Mouse (Mus musculus) liver, embryonic 13.5 days (tissue): ENCODE measurements at regions not wholly inside any gene's neighbourhood (a gene's known extent, or its start where the extent isn't known, plus 50 kb on each side); places are given as distances from the start of the nearest gene placed in this dataset.
"Not testable (repeated sequence)": the region's sequence is repeated elsewhere in the genome, so short reads cannot be mapped to it uniquely, and the experiment has no call there.

Experiments used
- ATAC-seq: fragments of 200-750 bp; cut with Nextera tagmentation; 2 replicates; pipeline ENCODE4 v1.8.0; 2017; ENCODE audit warnings: low read depth, mild to moderate bottlenecking, moderate number of reproducible peaks, moderate library complexity
- DNase-seq: peaks from one replicate; pipeline ENCODE4 v3.0.0; 2022
- H3K27ac ChIP-seq: fragments of 300-500 bp; sonication (generic); 2 replicates; pipeline ENCODE4 v1.5.1; 2015; ENCODE audit warnings: moderate library complexity, mild to moderate bottlenecking, inconsistent platforms
- H3K27me3 ChIP-seq: fragments of 300-500 bp; sonication (generic); 2 replicates; pipeline ENCODE4 v1.6.1; 2015; ENCODE audit warnings: mild to moderate bottlenecking, inconsistent platforms
- H3K36me3 ChIP-seq: fragments of 300-500 bp; sonication (generic); 2 replicates; pipeline ENCODE4 v1.6.1; 2015; ENCODE audit warnings: mild to moderate bottlenecking, inconsistent platforms
- H3K4me1 ChIP-seq: fragments of 300-500 bp; sonication (generic); replicated peaks from 2 replicates; pipeline ENCODE4 v1.6.1; 2015; ENCODE audit warnings: inconsistent platforms
- H3K4me2 ChIP-seq: fragments of 300-500 bp; sonication (generic); 2 replicates; pipeline ENCODE4 v1.6.1; 2015; ENCODE audit warnings: inconsistent platforms, mild to moderate bottlenecking, moderate library complexity
- H3K4me3 ChIP-seq: fragments of 300-500 bp; sonication (generic); replicated peaks from 2 replicates; pipeline ENCODE4 v1.5.1; 2015; ENCODE audit warnings: mild to moderate bottlenecking, inconsistent platforms
- H3K9ac ChIP-seq: fragments of 300-500 bp; sonication (generic); 2 replicates; pipeline ENCODE4 v1.6.1; 2015; ENCODE audit warnings: mild to moderate bottlenecking, inconsistent platforms
- H3K9me3 ChIP-seq: fragments of 300-500 bp; sonication (generic); replicated peaks from 2 replicates; pipeline ENCODE4 v1.6.1; 2016; ENCODE audit warnings: inconsistent platforms
- WGBS: fragments of 180-500 bp; shearing (Covaris S2); methylation state at CpG from one replicate; pipeline ENCODE4 v1.1.7; 2015; ENCODE audit not compliant: insufficient replicate concordance; 5-methylcytosine and 5-hydroxymethylcytosine counted together

DNA sequence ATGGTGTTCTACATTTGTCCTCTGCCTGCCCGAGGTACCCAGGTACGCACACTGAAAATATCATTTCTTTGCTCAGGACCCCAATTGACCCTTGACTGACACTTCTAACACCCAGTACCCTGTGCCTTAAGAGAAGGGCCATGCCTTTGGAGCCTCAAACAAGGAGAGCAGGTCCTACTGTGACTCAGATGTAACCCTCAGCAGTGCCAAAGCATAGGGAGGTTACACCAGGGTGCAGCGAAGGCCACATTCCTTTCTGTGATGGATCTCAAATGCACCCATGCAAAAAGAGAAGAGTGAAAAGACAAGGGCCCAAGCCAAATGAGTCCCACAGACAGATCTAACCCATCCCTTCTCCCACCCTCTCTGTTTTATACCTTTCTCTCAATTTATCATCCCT lies 181.9 kb upstream of the Prok2 start:
- no peak overlapping the region for H3K4me3 ChIP-seq
- H3K36me3 ChIP-seq: no peaks in the 10 kb centered on the region
- H3K27me3 ChIP-seq: no peaks in the 10 kb centered on the region
- H3K4me1 ChIP-seq: 0 out of 2 replicates have a peak, but pooled peaks cover 5% of the 10 kb centered on the region
- DNase-seq: no peak
- WGBS: 66% methylated on average over 3 of the region's 3 CpGs
- H3K9ac ChIP-seq: no peak overlapping the region
- no peak overlapping the region for H3K4me2 ChIP-seq
- H3K9me3 ChIP-seq: no peaks in the 10 kb centered on the region
- no peak for ATAC-seq
- no peak overlapping the region for H3K27ac ChIP-seq

GRCm38 (mm10) chr6:99905194-99905593 lies 179.0 kb upstream of the Prok2 start:
- DNase-seq: no peak
- Histone ChIP-seq H3K36me3 (no peaks in the 10 kb centered on the region), H3K27ac (no peak overlapping the region), H3K27me3 (0 out of 2 replicates have a peak, but pooled peaks cover under 1% of the 10 kb centered on the region), H3K4me3 (no peak overlapping the region), H3K4me2 (no peak overlapping the region), H3K9ac (no peak overlapping the region), H3K9me3 (no peaks in the 10 kb centered on the region), H3K4me1 (0 out of 2 replicates have a peak, but pooled peaks cover 5% of the 10 kb centered on the region)
- no peak for ATAC-seq
- WGBS: 67% methylated on average over 5 of the region's 5 CpGs

DNA sequence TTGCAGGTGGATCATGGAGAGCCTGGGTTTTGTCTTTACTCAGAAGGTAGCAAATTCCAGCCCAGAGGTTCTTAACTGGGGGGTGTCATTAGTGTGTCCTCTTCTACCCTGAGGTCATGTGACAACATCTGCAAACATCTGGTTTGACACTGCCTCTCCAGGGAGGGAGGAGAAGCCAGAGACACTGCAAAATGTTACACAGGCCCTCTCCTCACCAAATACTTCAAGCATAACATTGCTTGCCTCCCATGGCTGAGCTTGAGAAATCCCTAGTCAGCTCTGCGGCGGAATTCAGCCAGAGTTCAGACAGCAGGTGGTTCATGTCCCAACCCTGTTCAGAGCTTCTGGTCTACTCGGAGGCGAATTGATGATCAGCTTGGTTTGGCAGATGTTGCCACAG lies 178.4 kb upstream of the Prok2 start:
- Histone ChIP-seq H3K9me3 (no peaks in the 10 kb centered on the region), H3K9ac (no peak overlapping the region), H3K4me2 (no peak overlapping the region), H3K27ac (no peak overlapping the region), H3K36me3 (no peaks in the 10 kb centered on the region), H3K4me1 (no peaks in the 10 kb centered on the region), H3K4me3 (no peak overlapping the region), H3K27me3 (0 out of 2 replicates have a peak, but pooled peaks cover 6% of the 10 kb centered on the region)
- DNase-seq (no peak), ATAC-seq (no peak)
- WGBS: 64% methylated on average over 4 of the region's 4 CpGs

- H3K9ac ChIP-seq, H3K9me3 ChIP-seq, H3K36me3 ChIP-seq, H3K27ac ChIP-seq, DNase-seq, ATAC-seq, H3K4me1 ChIP-seq, H3K4me3 ChIP-seq, H3K4me2 ChIP-seq, H3K27me3 ChIP-seq: not testable (repeated sequence)
Measured at GRCm38 (mm10) chr6:99904044-99904443, 177.9 kb upstream of the Prok2 start.

DNA sequence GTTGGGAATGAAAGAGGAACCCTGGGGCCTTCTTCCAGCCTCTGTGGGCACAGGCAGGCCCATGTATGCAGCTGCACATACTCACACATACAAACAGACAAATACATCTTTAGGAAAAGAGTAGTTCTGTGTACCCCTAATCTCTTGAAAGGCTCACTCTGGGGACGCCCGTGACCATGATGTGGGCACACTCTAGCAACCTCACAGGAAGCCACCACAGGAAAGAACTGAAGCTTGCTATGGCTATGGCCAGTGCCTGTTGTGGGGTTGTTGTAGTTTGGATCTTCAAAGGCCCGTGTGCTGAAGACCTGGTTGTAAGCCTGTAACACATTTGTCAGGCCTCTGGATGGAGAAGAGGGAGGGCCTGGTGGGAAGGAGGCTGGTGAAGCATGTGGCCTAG lies 175.4 kb upstream of the Prok2 start:
- ATAC-seq (no peak), DNase-seq (no peak)
- WGBS: 40% methylated on average over 3 of the region's 3 CpGs
- H3K27ac ChIP-seq: no peak overlapping the region
- 0 out of 2 replicates have a peak, but pooled peaks cover 6% of the 10 kb centered on the region for H3K27me3 ChIP-seq
- no peak overlapping the region for H3K9ac ChIP-seq
- no peaks in the 10 kb centered on the region for H3K4me1 ChIP-seq
- no peaks in the 10 kb centered on the region for H3K9me3 ChIP-seq
- no peak overlapping the region for H3K4me2 ChIP-seq
- no peak overlapping the region for H3K4me3 ChIP-seq
- H3K36me3 ChIP-seq: no peaks in the 10 kb centered on the region

- no peak overlapping the region for H3K9ac ChIP-seq
- H3K9me3 ChIP-seq: no peaks in the 10 kb centered on the region
- H3K4me1 ChIP-seq: no peaks in the 10 kb centered on the region
- H3K36me3 ChIP-seq: no peaks in the 10 kb centered on the region
- WGBS: 63% methylated on average over 5 of the region's 5 CpGs
- DNase-seq: no peak
- 0 out of 2 replicates have a peak, but pooled peaks cover 6% of the 10 kb centered on the region for H3K27me3 ChIP-seq
- no peak overlapping the region for H3K27ac ChIP-seq
- ATAC-seq: no peak
- H3K4me3 ChIP-seq: no peak overlapping the region
- no peak overlapping the region for H3K4me2 ChIP-seq
Measured at GRCm38 (mm10) chr6:99901146-99901545, 175.0 kb upstream of the Prok2 start.

GRCm38 (mm10) chr6:99899704-99900103 lies 173.5 kb upstream of the Prok2 start:
- no peaks in the 10 kb centered on the region for H3K4me1 ChIP-seq
- ATAC-seq (no peak), DNase-seq (no peak)
- no peak overlapping the region for H3K4me3 ChIP-seq
- H3K27ac ChIP-seq: no peak overlapping the region
- no peak overlapping the region for H3K9ac ChIP-seq
- WGBS: 61% methylated on average over 14 of the region's 14 CpGs
- H3K9me3 ChIP-seq: no peaks in the 10 kb centered on the region
- no peak overlapping the region for H3K4me2 ChIP-seq
- 0 out of 2 replicates have a peak, but pooled peaks cover 6% of the 10 kb centered on the region for H3K27me3 ChIP-seq
- H3K36me3 ChIP-seq: no peaks in the 10 kb centered on the region

DNA sequence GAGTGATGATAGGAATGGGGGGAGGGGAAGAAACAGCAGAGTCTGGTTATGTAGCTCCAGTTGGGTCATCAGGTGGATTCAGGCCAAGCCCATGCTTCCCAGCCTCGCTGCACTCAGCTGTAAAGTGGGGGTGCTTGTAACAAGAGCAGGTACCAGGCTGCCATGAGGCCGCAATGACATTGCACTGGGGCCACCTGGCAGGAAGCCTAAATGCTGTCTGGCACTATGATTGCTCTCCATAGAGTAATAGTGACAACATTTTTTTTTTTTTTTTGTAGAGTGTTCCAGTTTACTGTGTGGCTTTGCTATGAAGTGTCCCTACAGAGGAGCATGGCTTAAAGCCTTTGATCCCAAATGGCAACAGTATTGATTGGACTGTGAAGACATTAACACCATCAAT lies 171.9 kb upstream of the Prok2 start:
- no peak overlapping the region for H3K9ac ChIP-seq
- no peak overlapping the region for H3K4me3 ChIP-seq
- DNase-seq: no peak
- no peak overlapping the region for H3K4me2 ChIP-seq
- no peak overlapping the region for H3K27ac ChIP-seq
- no peaks in the 10 kb centered on the region for H3K36me3 ChIP-seq
- H3K27me3 ChIP-seq: 0 out of 2 replicates have a peak, but pooled peaks cover 6% of the 10 kb centered on the region
- 58% methylated on average over 2 of the region's 2 CpGs for whole genome bisulfite sequencing
- H3K4me1 ChIP-seq: no peaks in the 10 kb centered on the region
- no peaks in the 10 kb centered on the region for H3K9me3 ChIP-seq
- ATAC-seq: no peak

DNA sequence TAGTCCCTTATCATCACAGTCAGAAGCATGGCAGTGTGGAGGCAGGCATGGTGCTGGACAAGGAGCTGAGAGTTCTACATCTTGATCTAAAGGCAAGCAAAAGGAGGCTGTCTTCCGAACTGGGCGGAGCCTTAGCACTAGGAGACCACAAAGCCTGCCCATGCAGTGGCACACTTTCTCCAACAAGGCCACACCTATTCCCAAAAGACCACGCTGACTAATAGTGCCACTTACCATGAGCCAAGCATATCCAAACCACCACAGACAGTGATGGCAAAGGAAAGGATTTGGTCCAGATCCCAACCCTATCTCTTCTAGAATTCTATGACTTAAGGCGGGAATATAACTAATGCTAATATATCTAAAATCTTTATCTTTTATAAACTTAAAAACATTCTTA lies 169.4 kb upstream of the Prok2 start:
- Histone ChIP-seq H3K4me2 (no peak overlapping the region), H3K4me3 (no peak overlapping the region), H3K36me3 (no peaks in the 10 kb centered on the region), H3K4me1 (no peaks in the 10 kb centered on the region), H3K27me3 (0 out of 2 replicates have a peak, but pooled peaks cover 6% of the 10 kb centered on the region), H3K27ac (no peak overlapping the region), H3K9ac (no peak overlapping the region), H3K9me3 (no peaks in the 10 kb centered on the region)
- DNase-seq (no peak), ATAC-seq (no peak)
- WGBS: 61% methylated on average over 4 of the region's 4 CpGs

GRCm38 (mm10) chr6:99893936-99894335 lies 167.7 kb upstream of the Prok2 start:
- ATAC-seq: no peak
- DNase-seq: no peak
- 22% methylated on average over 4 of the region's 4 CpGs for WGBS
- no peak overlapping the region for H3K27ac ChIP-seq
- H3K4me3 ChIP-seq: no peak overlapping the region
- H3K36me3 ChIP-seq: no peaks in the 10 kb centered on the region
- H3K9me3 ChIP-seq: no peaks in the 10 kb centered on the region
- H3K9ac ChIP-seq: no peak overlapping the region
- H3K27me3 ChIP-seq: peaks cover 8% of the 10 kb centered on the region; the same call in 1 of the 2 replicates
- no peaks in the 10 kb centered on the region for H3K4me1 ChIP-seq
- H3K4me2 ChIP-seq: no peak overlapping the region

GRCm38 (mm10) chr6:99892204-99892603 lies 166.0 kb upstream of the Prok2 start:
- H3K9me3 ChIP-seq: no peaks in the 10 kb centered on the region
- H3K27ac ChIP-seq: no peak overlapping the region
- peaks cover 8% of the 10 kb centered on the region; the same call in 1 of the 2 replicates for H3K27me3 ChIP-seq
- DNase-seq (no peak), ATAC-seq (no peak)
- H3K4me3 ChIP-seq: no peak overlapping the region
- H3K4me1 ChIP-seq: no peaks in the 10 kb centered on the region
- H3K9ac ChIP-seq: no peak overlapping the region
- no peaks in the 10 kb centered on the region for H3K36me3 ChIP-seq
- no peak overlapping the region for H3K4me2 ChIP-seq
- 76% methylated on average over 9 of the region's 9 CpGs for WGBS

DNA sequence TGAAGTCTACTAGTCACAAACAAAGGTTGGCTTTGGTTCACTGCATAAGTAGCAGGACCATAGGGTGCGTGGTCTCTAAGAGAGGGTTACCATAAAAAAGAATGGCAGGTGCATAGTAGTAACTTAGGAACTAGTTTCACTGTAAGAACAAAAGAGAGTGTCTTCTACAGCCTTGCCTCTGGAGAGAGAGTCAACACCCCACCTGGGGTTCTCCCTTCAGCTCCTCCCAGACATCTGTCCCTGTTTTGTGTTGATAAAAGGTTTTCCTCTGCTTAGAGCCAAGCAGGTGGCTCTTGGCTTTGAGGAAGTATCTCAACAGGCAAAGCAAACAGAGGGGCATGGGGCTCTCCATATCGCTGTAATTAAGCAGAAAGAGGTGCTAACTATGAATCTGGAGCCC lies 165.6 kb upstream of the Prok2 start:
- Histone ChIP-seq H3K9me3 (no peaks in the 10 kb centered on the region), H3K4me3 (no peak overlapping the region), H3K4me1 (no peaks in the 10 kb centered on the region), H3K4me2 (no peak overlapping the region), H3K36me3 (no peaks in the 10 kb centered on the region), H3K9ac (no peak overlapping the region), H3K27me3 (peaks cover 8% of the 10 kb centered on the region; the same call in 1 of the 2 replicates), H3K27ac (no peak overlapping the region)
- DNase-seq: no peak
- WGBS: 41% methylated on average over 2 of the region's 2 CpGs
- ATAC-seq: no peak
